Mouse (Mus musculus) T-cell, adult 2 months (primary cell): ENCODE data around the gene Ddx39b.
A peak's percentile ranks its signal among the peaks of the same experiment; 100 is the strongest.

Experiments used
- DNase-seq: peaks from one replicate; pipeline ENCODE4 v3.0.0; 2022; ENCODE audit warnings: low spot score

Gene Ddx39b

GRCm38 (mm10) chr17:35241305-35242014 lies at the start of gene Ddx39b:
TSS of gene Ddx39b (plus strand) at chr17:35241746.
- DNase-seq, result peak; percentile 98

- no peak for DNase-seq
Measured at GRCm38 (mm10) chr17:35192924-35193323, 48.6 kb upstream of the Ddx39b start.

- peak; percentile 87 for DNase-seq
Measured at GRCm38 (mm10) chr17:35193881-35194843, 47.4 kb upstream of the Ddx39b start, which contains the start of gene Ltb. TSS of gene Ltb (plus strand) at chr17:35194439.

- DNase-seq, result peak; percentile 16
Measured at GRCm38 (mm10) chr17:35194844-35195630, 46.5 kb upstream of the Ddx39b start.

GRCm38 (mm10) chr17:35195631-35196320 lies 45.8 kb upstream of the Ddx39b start:
- peak; percentile 92 for DNase-seq

GRCm38 (mm10) chr17:35196321-35196641 lies 45.3 kb upstream of the Ddx39b start:
- peak; percentile 31 for DNase-seq

GRCm38 (mm10) chr17:35197126-35197525 lies 44.4 kb upstream of the Ddx39b start:
- peak; percentile 26 for DNase-seq

- no peak for DNase-seq
Measured at GRCm38 (mm10) chr17:35198029-35198428, 43.5 kb upstream of the Ddx39b start.

- no peak for DNase-seq
Measured at GRCm38 (mm10) chr17:35198946-35199345, 42.6 kb upstream of the Ddx39b start.

GRCm38 (mm10) chr17:35200398-35200797 lies 41.1 kb upstream of the Ddx39b start:
- DNase-seq, result peak; percentile 95

GRCm38 (mm10) chr17:35201128-35201527 lies 40.4 kb upstream of the Ddx39b start:
- peak; percentile 30 for DNase-seq

GRCm38 (mm10) chr17:35201787-35202186 lies 39.8 kb upstream of the Ddx39b start, which contains the start of gene Tnf:
TSS of gene Tnf (minus strand) at chr17:35202007.
- DNase-seq, result peak; percentile 78

GRCm38 (mm10) chr17:35202442-35202841 lies 39.1 kb upstream of the Ddx39b start:
- no peak for DNase-seq

- DNase-seq, result peak; percentile 85
Measured at GRCm38 (mm10) chr17:35204494-35205379, 36.8 kb upstream of the Ddx39b start, which contains the start of gene Lta. TSS of gene Lta (minus strand) at chr17:35205351.

- DNase-seq, result no peak
Measured at GRCm38 (mm10) chr17:35205380-35205769, 36.2 kb upstream of the Ddx39b start.

- peak; percentile 85 for DNase-seq
Measured at GRCm38 (mm10) chr17:35209785-35210535, 31.6 kb upstream of the Ddx39b start.

GRCm38 (mm10) chr17:35210593-35210992 lies 31.0 kb upstream of the Ddx39b start:
- DNase-seq, result no peak

- DNase-seq, result no peak
Measured at GRCm38 (mm10) chr17:35213071-35213470, 28.5 kb upstream of the Ddx39b start.

GRCm38 (mm10) chr17:35218516-35219193 lies 22.9 kb upstream of the Ddx39b start:
- peak; percentile 62 for DNase-seq
